Mouse (Mus musculus) T-helper 2 cell (primary cell): ENCODE measurements around the gene Slc35d2.

Experiments used
- in situ Hi-C: fragments of 300-600 bp; cut with MboI, MseI; formaldehyde crosslinking; loops from one replicate; pipeline ENCODE4 v1.15.1; 2025; ENCODE audit warnings: high pct_unique_total_duplicates

Slc35d2 gene

DNA sequence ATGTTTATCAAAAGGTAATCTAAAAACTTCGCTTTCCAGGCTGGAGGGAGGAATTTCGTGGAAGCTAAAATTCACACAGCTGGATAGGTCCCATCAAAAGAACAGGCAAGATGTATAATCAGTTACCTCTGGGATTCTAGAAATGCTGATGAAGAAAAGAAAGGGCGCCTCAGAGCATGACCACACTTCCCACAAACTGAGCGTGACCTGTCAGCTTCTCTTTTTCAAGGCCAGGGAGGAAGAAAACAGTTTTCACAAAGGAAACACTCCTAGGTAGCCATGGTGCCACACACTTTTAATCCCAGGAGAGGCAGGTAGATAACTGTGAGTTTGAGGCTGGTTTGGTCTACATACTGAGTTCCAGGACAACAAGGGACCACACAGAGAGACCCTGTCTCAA lies 8.4 kb downstream of the Slc35d2 start:
- in situ Hi-C loops: no loop called here

GRCm38 (mm10) chr13:64117442-64117841 lies 11.7 kb downstream of the Slc35d2 start:
- in situ Hi-C loops: no loop called here

- in situ Hi-C loops: no loop called here
Observed at GRCm38 (mm10) chr13:64110421-64110820, 18.7 kb downstream of the Slc35d2 start.

- in situ Hi-C loops: no loop called here
Observed at GRCm38 (mm10) chr13:64108381-64108850, 20.8 kb downstream of the Slc35d2 start.

GRCm38 (mm10) chr13:64107535-64107934 lies 21.6 kb downstream of the Slc35d2 start:
- in situ Hi-C loops: no loop called here

- in situ Hi-C loops: no loop called here
Observed at GRCm38 (mm10) chr13:64107105-64107504, 22.1 kb downstream of the Slc35d2 start.

GRCm38 (mm10) chr13:64105690-64106089 lies 23.5 kb downstream of the Slc35d2 start:
- in situ Hi-C loops: no loop called here

- in situ Hi-C loops: no loop called here
Observed at GRCm38 (mm10) chr13:64100186-64100585, 29.0 kb downstream of the Slc35d2 start.

- in situ Hi-C loops: no loop called here
Observed at GRCm38 (mm10) chr13:64098992-64099391, 30.2 kb downstream of the Slc35d2 start.

DNA sequence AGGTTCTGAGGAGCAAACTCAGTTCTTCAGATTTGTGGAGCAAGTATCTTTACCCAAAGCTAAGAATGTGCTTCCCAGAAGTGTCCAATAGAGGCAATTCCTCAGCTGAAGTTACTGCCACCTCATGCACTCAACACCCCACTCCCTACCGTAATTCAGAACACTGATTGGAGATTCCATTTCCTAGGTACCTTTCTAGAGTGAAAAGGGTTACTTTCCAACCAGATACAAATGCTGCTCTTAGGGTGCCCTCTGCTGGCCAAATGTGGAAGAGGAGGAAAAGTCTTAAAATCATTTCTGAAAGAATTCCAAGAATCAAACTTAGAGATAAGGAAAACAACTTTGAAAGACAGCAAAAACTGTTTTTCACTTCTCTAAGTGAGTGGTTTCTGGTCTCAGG lies 35.8 kb downstream of the Slc35d2 start:
- in situ Hi-C loops: no loop called here

GRCm38 (mm10) chr13:64092752-64093151 lies 36.4 kb downstream of the Slc35d2 start:
- in situ Hi-C loops: no loop called here

GRCm38 (mm10) chr13:64092141-64092540 lies 37.0 kb downstream of the Slc35d2 start:
- in situ Hi-C loops: no loop called here

- in situ Hi-C loops: no loop called here
Observed at GRCm38 (mm10) chr13:64091006-64091405, 38.2 kb downstream of the Slc35d2 start.

DNA sequence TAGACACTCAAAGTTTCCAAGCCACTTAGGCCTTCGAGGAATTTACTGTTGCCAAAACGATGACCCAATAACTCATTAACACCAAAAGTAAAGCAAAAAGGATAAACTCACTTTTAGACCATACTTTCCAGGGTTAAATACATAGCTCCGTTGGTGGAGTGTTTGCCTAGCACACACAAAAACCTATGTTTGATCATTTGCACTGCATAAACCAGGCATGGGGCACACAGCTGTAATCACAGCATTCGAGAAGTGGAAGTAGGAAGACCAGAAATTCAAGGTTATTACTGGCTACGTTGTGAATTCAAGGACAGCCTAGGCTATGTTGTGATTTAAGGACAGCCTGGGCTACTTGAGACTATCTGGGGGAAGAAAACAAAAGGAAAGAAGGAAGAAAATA lies 38.9 kb downstream of the Slc35d2 start:
- in situ Hi-C loops: no loop called here

DNA sequence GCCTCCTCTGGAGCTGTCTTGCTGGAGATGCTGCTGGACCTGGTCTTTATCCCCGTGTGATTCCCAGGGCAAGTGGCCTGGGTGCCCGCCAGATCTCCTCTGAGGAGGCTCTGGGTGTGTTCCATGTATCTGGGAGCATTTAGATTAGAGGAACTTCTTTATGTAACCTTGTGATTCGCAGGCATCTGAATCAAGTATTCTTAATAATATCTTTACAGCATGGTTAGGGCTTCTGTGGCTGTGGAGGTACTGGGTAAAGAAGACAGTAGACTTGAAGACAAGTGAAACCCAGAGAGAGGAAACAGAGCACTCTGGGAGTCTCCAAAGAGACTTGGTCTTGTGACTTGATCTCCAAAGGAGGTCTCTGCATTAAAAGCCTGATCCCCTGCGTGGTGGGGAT lies 40.0 kb downstream of the Slc35d2 start, which contains the start of gene Hsd17b3:
TSS of gene Hsd17b3 (minus strand) at position 101 of the 400 bp plus-strand sequence.
- in situ Hi-C loops: no loop called here

- in situ Hi-C loops: no loop called here
Observed at GRCm38 (mm10) chr13:64088057-64088456, 41.1 kb downstream of the Slc35d2 start.

- in situ Hi-C loops: no loop called here
Observed at GRCm38 (mm10) chr13:64086036-64086435, 43.1 kb downstream of the Slc35d2 start.

- in situ Hi-C loops: no loop called here
Observed at GRCm38 (mm10) chr13:64083331-64083730, 45.8 kb downstream of the Slc35d2 start.

DNA sequence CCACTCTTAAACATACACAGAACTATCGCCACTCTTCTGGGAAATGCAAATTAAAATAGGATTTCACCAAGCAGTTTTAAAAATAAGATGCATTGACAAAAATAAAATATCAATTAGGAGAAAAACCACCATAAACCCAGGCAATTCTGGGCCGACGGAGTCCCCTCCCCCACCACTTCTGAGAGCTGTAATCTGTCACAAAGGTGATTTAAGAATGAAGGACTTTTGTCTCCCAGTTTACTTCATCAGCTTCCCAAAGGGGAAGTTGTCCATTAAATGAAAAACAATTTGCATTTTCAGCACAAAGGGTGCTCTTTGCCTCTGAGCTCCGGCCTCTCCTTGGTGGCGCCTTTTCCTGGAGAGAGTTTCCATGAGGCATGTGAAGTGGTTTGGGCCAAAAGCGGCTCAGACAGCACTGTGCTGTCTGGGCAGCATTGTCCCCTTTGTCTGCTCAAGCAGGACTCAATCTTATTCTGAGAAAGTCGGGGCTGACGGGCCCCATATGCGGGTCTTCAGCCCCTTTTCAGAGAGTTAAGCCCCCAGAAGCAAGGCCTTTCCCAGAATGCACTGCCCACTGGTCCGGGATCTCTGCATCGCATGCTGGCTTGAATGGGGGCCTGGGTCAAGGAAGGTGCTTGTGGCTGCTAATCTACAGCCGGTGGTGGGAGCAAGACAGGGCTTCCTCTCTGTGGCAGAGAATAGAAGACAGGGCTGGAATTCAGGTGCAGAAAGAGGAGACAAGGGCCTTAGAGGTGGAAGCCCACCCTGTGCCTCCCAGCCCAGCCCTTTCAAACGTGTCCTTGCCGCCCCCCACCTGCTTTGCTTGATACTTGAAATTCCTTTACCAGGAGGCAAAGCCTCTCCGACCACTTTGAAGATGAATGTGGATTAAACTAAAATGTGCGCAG lies 47.9 kb downstream of the Slc35d2 start:
- in situ Hi-C loops: no loop called here

DNA sequence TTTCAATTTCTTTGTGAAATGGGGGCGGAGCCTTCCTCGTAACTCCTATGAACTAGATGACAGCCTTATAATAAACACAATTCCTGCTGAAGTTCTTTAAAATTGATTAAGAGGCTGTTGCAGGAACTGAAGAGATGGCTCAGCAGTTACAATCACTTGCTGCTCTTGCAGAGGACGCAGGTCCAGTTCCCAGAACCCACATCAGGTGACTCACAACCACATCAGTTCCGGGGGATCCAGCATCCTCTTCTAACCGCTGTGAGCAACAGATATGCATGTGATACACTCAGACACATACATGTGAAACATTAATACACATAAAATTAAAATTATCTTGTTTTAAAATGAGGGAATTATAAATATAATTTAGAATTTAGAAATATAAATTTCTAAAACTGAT lies 51.6 kb downstream of the Slc35d2 start:
- in situ Hi-C loops: no loop called here

- in situ Hi-C loops: no loop called here
Observed at GRCm38 (mm10) chr13:64076074-64076473, 53.1 kb downstream of the Slc35d2 start.

DNA sequence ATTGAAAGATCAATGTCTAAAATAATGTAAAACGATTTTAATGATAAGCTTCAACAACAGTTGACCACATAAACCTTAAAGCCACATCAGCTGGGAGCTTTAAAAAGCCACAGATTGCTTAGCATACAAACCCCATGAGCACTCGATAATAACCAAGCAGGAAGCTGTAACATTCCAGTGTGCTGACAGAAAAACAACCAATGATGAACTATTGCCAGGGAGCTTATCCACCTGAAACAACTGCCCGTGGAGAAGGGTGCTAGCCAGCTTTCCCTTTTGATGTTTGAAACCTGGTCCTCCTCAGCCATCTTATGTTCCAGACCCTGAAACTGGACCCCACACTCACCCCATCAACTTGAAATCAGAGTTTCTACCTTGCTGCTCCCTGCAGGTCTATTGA lies 62.5 kb downstream of the Slc35d2 start:
- in situ Hi-C loops: no loop called here

DNA sequence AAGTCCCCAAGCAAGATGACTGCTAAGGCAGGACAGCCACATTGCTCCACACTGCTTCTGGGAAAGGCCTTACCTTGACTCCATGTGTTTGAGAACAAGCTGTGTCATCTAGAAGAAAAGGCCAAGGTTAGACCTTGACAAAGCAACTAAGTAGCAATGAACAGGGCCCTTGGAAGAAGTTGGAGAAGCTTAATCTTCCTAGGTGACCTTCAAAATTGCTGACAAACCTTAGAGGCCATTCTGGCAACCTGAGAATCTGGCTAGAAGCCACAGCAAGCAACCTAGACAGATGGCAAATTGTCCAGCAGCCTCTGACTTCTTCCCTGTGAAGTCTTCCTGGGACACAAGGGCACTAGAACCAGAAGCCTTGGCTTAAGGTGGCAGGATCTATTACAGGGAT lies 64.9 kb downstream of the Slc35d2 start:
- in situ Hi-C loops: no loop called here
